Mouse (Mus musculus): ENCODE measurements at regions not wholly inside any gene's neighbourhood (a gene's known extent, or its start where the extent isn't known, plus 50 kb on each side); places are given as distances from the start of the nearest gene placed in this dataset.
A peak's percentile ranks its signal among the peaks of the same experiment; 100 is the strongest.

DNA sequence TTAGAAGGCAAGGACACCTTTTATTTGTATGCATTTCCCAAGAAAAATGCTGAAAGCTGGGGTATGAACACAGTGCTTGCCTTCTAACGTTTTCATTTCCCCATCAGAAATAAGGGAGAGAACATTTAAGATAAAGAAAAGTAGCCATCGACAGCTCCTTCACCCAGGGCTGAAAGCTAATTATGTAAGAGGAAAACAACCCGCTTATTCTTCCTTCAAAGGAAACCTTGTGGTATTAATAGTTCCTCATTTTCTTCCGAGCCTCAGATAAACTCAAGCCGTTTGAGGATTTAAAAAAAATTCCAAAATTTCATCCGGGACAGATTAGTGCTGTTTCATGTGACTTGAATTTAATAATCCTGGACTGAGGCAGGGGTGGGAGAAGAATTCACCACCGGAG lies 512.2 kb upstream of the Gm10131 start:
- no peak for DNase-seq

DNA sequence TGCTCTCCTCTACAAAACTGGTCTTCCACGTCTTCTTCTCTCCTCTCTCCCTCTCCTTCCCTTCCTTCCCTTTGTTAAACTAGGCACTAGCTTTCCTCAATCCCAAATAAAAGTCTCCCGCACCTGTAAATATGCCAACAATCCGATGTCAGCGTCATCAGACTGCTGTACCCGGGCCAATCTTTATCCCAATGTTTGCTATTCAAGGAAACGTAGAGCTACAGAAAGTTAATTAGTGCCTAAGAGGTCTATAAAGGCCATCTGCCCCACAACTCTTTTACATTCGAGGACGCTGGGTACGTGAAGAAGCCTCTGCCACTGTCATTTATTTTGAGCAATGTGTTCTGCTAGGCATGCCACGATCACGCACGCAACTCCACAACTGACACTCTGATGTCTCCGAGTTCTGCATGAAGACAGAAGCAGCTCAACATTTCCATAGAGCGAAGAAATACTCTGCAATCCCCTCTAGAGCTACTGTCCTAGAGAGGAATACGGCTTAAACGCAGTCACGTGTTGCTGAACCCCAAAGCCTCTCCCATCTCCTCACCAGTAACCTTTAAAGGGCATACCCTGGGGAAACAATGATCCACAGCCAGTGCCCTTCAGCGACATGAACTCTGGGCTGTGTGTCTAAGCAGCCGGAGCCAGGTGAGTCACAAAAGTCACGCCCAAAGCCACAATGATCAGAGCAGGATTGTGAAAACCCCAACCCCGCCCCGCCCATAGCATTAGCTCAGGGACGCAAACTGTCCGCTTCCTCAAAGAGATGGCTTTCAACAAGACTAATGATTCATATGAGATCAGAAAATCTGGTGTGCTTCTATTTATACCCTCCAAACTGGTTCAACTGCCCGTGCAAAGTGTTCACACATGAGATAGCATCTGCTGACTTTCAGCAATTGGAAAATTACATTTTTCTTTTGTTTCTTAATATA lies 510.9 kb upstream of the Gm10131 start:
- DNase-seq: peak; percentile 35

DNA sequence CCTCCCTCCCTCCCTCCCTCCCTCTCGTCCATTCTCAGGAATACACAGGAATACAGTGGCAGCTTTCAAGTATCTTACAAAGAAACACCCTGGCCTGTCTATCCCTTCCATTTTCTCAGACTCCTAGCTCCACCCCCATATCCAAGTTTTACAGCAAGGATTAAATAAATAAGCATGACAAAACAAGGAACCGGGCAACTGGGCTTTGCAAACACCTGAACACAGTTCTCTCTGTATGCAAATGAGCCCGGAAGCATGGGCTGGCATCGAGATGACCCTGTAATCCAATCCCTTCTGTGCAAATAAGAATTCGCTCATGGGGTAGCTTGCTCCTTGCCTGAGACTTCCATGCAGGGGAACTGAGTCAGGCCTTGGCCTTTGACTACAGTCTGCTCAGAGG lies 506.5 kb upstream of the Gm10131 start:
- no peak for DNase-seq

DNA sequence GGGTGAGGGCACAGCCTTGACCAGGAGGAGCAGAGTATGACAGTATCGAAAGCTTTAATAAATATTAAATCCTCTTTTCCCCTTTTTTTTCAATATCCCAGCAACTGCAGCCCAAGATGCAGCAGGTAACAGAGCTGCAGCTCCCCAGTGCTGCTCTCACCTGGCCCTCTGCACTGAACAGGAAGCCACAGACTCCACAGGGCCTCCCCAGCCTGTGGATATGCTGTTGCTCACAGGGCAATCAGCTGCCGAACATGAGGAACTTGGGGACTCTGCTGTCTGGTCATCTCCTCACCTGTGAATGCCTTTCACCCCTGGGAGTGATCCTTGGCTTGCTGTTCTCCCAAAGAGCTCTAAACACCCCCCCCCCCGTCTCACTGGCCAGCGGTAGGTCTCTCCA lies 503.4 kb upstream of the Gm10131 start:
- DNase-seq: no peak

- no peak for DNase-seq
Observed at GRCm38 (mm10) chr8:34614031-34614526, 502.5 kb upstream of the Gm10131 start.

DNA sequence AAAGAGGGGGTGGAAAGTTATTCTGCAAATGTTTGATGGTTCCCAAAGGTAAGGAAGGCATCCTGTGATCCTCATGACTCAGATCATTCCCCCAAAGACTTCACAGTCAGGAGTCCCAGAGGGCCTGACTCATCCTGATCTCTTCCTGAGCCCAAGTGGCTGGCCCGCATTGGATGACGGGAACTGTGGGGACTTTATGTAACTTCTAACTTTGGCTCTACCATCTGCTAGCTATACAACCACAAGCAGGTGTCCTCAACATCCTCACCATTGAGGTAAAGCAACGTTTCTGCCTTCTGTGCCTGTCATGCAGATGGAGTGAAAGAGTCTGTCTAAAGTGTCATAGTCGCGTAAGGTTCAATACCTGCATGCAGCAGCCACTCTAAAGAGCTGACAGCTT lies 501.6 kb upstream of the Gm10131 start:
- peak; percentile 54 for DNase-seq

GRCm38 (mm10) chr8:34612396-34612795 lies 500.9 kb upstream of the Gm10131 start:
- DNase-seq: no peak

DNA sequence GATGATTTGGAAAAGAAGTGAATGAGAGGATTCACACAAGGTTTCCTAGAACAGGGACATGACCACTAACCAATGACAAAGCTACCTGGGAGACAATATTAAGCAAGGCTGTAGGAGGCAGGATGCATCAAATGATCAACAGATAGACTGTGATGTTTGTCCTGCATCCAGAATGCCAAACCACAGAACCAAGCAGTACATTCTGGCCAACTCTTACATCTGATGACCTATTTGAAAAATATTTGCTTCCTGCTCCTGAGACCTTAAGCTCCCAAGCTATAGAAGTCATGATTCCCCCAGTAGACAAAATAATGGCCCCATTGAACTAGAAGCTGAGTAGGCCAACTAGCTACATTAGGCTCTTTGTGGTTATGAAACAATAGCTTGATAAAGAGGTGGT lies 498.6 kb upstream of the Gm10131 start:
- DNase-seq: no peak

- DNase-seq: no peak
Observed at GRCm38 (mm10) chr8:34607426-34607825, 495.9 kb upstream of the Gm10131 start.

DNA sequence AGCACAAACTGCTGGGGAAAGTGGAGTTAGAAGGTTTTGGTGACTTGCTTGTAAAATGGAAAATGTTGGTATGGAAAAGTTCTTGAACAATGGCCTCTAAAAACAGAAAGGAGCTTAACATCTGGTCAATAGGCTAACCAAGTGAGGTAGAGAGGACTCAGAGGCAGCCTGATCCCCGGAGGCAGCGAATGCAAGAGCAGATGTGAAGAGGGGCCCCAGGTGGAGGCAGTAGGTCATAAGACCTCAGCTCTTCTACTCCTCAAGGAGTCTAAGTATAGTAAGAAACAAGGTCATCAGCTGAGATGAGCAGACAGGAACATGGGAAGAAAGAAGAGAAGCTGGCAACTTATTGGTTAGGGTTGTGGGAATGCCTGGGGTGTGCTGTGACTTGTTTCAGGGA lies 493.5 kb upstream of the Gm10131 start:
- DNase-seq: no peak

GRCm38 (mm10) chr8:34604581-34604980 lies 493.0 kb upstream of the Gm10131 start:
- DNase-seq: no peak

DNA sequence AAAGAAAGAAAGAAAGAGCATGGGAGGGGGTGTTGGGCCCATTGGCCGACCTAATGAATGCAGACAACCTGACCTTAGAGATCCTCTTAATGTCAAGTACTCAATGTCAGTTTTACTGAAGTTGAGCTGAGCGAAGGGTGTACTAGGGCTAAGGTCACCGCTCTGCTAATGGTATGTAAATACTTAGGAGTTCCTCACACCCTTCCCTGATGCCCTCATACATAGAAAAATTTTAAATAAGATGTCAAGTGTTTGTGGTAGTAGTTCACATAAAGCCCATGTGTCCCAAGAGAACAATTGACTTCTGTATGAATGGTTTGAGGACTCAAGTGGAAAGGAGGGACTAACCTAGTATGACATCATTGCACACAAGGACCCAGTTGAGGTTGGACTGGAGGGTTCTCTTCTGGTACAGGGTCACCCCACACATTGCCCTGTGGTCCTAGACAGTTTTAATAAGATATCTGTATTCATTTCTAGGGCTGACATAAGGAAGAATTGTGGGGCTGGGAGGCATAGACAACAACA lies 490.0 kb upstream of the Gm10131 start:
- DNase-seq: no peak

- DNase-seq: peak; percentile 18
Observed at GRCm38 (mm10) chr8:34600880-34601279, 489.3 kb upstream of the Gm10131 start.

- no peak for DNase-seq
Observed at GRCm38 (mm10) chr8:34596593-34596992, 485.1 kb upstream of the Gm10131 start.

DNA sequence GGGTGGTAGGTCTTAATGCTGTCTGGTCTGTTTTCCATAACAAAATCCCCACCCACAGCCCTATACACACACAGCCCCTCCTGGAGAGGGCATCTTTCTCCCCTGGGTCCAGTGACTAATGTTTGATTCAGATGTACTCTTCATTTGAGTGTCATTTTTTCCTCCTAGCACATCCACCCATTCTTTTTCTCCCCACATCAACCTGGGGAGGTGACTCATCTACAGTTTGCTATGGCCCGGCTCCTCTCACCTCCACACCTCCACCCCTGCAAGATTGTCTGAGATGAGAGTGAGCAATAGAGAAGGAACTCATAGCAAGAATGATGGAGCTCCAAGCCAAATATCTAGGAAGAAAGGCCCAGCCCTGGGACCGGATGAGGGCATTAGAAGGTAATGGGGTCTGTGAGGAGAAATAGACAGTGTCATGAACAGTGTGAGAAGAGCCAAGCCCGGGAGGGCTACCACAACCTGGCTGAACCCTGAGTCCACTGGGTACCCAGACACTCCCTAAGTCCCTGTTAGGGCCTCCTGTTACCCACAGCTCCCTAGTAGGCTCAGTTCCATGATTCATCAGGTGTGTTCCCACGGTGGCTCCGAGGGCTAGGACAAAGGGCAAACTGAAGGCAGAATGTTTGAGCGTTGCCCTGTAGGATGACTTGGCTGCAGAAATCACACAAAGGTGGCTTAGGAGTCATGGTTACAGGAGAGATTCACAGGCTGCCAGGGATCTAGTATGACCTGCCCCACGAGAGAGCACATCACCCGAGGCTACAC lies 479.6 kb upstream of the Gm10131 start:
- DNase-seq: no peak

- DNase-seq: no peak
Observed at GRCm38 (mm10) chr8:34578043-34578442, 466.5 kb upstream of the Gm10131 start.

DNA sequence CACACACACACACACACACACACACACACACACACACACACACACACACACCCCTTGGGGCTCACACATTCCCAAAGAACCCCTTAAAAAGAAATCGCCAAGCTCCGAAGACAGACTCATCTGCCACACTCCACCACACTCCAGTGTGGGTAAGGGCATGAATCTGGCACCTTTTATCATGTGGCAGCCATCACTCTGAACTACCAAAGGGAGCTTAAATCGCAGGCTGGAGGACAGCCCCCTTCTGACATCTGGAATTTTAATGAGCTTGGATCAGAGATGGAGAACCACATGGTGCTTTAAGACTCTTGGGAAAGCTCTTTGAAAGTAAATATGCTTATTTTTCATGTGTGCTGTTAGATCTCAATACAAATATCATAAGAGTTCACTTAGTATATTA lies 462.5 kb upstream of the Gm10131 start:
- no peak for DNase-seq

- no peak for DNase-seq
Observed at GRCm38 (mm10) chr8:34573007-34573881, 461.7 kb upstream of the Gm10131 start.

DNA sequence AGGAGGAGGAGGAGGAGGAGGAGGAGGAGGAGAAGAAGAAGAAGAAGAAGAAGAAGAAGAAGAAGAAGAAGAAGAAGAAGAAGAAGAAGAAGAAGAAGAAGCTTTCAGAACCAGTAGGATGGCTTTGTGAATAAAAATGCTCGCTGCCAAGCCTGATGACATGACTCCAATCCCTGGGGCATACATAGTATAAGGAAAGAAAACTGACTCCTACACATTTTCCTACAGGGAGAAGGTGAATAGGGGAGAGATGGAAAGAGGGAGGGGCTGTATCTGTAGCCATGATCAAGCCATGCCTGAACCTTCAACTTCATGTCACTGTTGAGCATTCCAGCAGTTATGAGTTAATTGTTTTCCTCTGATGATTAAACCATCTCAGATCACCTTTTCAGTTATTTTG lies 460.2 kb upstream of the Gm10131 start:
- DNase-seq: no peak

DNA sequence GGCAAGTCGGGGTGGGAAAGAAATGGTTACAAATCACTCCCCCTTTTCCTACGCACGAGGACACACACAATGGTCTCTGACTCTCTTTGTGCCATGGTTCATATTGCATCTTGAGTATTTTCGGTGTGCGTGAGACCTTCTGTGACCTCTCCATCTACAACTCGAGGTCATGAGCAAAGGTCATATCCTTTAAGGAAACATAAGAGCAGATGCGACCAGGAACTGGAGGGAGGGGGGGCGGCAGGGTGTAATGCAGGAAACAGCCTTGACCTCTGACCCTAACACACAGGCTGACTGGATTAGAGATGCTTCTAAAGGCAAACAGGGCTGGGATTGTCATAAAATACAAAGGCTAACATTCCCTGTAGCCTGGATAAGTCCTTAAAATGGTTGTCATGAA lies 450.7 kb upstream of the Gm10131 start:
- no peak for DNase-seq

DNA sequence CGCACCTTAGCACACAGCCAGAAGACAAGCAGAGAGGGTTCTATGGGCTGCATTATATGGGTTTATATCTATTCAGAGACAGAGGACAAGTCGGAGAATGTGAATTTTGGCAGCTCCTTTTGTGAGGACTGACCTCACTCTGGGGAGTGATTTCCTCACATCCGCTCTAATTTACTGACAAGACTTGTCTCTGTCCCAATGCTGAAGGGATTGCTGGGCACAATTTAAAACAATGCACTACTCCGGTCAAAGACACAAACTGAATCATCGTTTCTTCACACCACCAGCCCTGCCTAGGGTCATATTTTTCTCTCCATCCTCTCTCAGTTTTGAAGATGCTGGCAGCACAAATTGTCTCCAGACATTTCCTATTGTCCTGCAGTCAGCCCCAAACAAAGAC lies 438.2 kb upstream of the Gm10131 start:
- DNase-seq: no peak

- no peak for DNase-seq
Observed at GRCm38 (mm10) chr8:34546815-34547214, 435.3 kb upstream of the Gm10131 start.
